Mouse (Mus musculus): ENCODE measurements around the gene Ostm1. TPM values are rescaled to one million over a fixed set of nuclear protein-coding genes. Genes with fewer than 3 reads are reported as not detected.

Gene Ostm1
- polyA plus RNA-seq, 1 experiment from 2014 or later, result 8.4 TPM

GRCm38 (mm10) chr10:42587961-42588750 lies 4.5 kb downstream of the Ostm1 start:
- WGBS, result 7% methylated on average over 8 of the region's 8 CpGs
- no peak for DNase-seq (ENCODE audit: low spot score)
- no peaks in the 10 kb centered on the region for H3K36me3 ChIP-seq
- peaks cover 29% of the 10 kb centered on the region for H3K4me1 ChIP-seq
- H3K27ac ChIP-seq, result no peak overlapping the region
- peaks cover 100% of the 10 kb centered on the region for H3K27me3 ChIP-seq (ENCODE audit: low read depth, poor library complexity, severe bottlenecking)
- 0 out of 2 replicates have a peak, but pooled peaks cover 4% of the 10 kb centered on the region for H3K9me3 ChIP-seq (replicated peaks)
- no peak overlapping the region for H3K4me3 ChIP-seq

GRCm38 (mm10) chr10:42589505-42589904 lies 5.9 kb downstream of the Ostm1 start:
- Histone ChIP-seq H3K27ac (no peak overlapping the region), H3K9me3 (replicated peaks) (0 out of 2 replicates have a peak, but pooled peaks cover 4% of the 10 kb centered on the region), H3K4me1 (peaks cover 16% of the 10 kb centered on the region), H3K36me3 (no peaks in the 10 kb centered on the region), H3K4me3 (no peak overlapping the region), H3K27me3 (ENCODE audit: low read depth, poor library complexity, severe bottlenecking) (peaks cover 100% of the 10 kb centered on the region)
- 3% methylated on average over 5 of the region's 5 CpGs for WGBS
- no peak for DNase-seq (ENCODE audit: low spot score)

DNA sequence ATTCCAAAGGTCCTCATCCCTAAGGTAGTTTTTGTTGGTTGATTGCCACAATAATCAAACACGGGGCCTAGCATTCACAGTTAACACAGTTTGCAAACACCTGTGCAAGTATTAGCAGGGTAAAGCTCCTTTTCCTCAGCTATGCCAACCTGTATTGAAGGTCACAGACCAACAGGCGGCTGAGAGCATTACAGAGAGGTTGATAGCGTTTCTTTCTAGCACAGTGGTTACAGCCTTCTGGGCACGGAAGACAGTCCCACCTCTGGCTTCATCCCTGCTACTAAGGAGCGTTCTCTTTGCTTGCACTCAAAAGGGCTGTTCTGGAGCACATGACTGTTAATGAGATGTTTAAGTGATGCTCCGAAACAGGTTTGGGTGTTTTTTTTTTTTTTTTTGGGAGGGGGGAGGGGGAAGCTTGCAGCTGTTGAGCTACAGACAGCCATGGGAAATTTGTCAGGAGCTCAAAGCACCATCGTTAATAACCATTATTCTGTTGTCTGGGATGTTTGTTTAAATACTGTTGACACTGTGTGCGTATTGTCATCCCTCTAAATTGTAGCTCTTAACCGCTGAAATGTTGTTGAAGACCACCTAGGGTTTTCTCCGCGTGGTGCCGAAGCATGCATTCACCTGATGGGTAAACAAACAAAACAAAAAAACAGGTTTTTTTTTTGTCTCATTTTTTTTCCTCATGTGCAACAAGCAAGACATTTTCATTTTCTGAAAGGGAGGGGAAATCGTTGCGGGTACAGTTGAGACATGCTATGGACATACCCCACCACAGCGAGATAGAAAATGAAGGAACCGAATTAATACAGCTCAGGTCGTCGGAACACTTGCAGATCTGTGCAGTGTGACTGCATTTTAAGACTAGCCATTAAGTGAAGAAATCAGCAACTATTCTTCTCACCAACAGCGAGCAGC lies 6.9 kb downstream of the Ostm1 start:
- 0 out of 2 replicates have a peak, but pooled peaks cover 4% of the 10 kb centered on the region for H3K9me3 ChIP-seq (replicated peaks)
- H3K4me3 ChIP-seq, result peak overlapping the region; percentile 33; the same call in 1 of the 2 replicates
- peaks cover 14% of the 10 kb centered on the region for H3K4me1 ChIP-seq
- H3K27ac ChIP-seq, result no peak overlapping the region
- 1% methylated on average over 19 of the region's 19 CpGs for WGBS
- no peak for DNase-seq (ENCODE audit: low spot score)
- no peaks in the 10 kb centered on the region for H3K36me3 ChIP-seq
- peaks cover 100% of the 10 kb centered on the region for H3K27me3 ChIP-seq (ENCODE audit: low read depth, poor library complexity, severe bottlenecking)

- H3K27me3 ChIP-seq (ENCODE audit: low read depth, poor library complexity, severe bottlenecking), result peaks cover 100% of the 10 kb centered on the region
- H3K9me3 ChIP-seq (replicated peaks), result 0 out of 2 replicates have a peak, but pooled peaks cover 2% of the 10 kb centered on the region
- H3K4me1 ChIP-seq, result peaks cover 14% of the 10 kb centered on the region
- WGBS, result under 1% methylated on average over 67 of the region's 67 CpGs
- no peak overlapping the region for H3K27ac ChIP-seq
- no peaks in the 10 kb centered on the region for H3K36me3 ChIP-seq
- no peak for DNase-seq (ENCODE audit: low spot score)
- H3K4me3 ChIP-seq, result peak overlapping the region; percentile 33
Measured at GRCm38 (mm10) chr10:42591185-42591992, 7.8 kb downstream of the Ostm1 start.

GRCm38 (mm10) chr10:42591993-42592686 lies 8.5 kb downstream of the Ostm1 start:
- Histone ChIP-seq H3K4me1 (peaks cover 14% of the 10 kb centered on the region), H3K36me3 (no peaks in the 10 kb centered on the region), H3K27me3 (ENCODE audit: low read depth, poor library complexity, severe bottlenecking) (peaks cover 100% of the 10 kb centered on the region), H3K9me3 (replicated peaks) (no peaks in the 10 kb centered on the region), H3K27ac (no peak overlapping the region), H3K4me3 (peak overlapping the region; percentile 33)
- WGBS, result under 1% methylated on average over 25 of the region's 25 CpGs
- no peak for DNase-seq (ENCODE audit: low spot score)

- H3K27me3 ChIP-seq (ENCODE audit: low read depth, poor library complexity, severe bottlenecking), result peaks cover 97% of the 10 kb centered on the region
- no peaks in the 10 kb centered on the region for H3K9me3 ChIP-seq (replicated peaks)
- H3K36me3 ChIP-seq, result no peaks in the 10 kb centered on the region
- H3K4me1 ChIP-seq, result peaks cover 14% of the 10 kb centered on the region
- no peak overlapping the region for H3K27ac ChIP-seq
- no peak overlapping the region for H3K4me3 ChIP-seq
- DNase-seq (ENCODE audit: low spot score), result no peak
- WGBS, result 3% methylated on average over 7 of the region's 7 CpGs
Measured at GRCm38 (mm10) chr10:42593201-42593600, 9.6 kb downstream of the Ostm1 start.

DNA sequence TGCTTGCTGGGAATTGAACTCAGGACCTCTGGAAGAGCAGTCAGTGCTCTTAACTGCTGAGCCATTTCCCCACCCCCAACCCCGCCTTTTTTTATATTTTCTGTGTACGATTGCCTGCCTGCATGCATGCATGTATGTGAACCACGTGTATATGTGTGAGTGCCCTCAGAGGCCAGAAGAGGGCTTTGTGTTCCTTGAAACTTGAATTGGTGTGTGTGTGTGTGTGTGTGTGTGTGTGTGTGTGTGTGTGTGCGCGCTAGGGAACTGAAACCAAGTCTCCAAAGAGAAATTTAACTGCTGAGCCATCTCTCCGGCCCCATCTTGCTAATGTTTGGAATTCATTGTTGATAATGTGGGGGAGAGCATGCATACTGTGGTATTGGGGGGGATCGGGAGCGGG lies 15.0 kb downstream of the Ostm1 start:
- H3K9me3 ChIP-seq (replicated peaks), result no peaks in the 10 kb centered on the region
- no peak overlapping the region for H3K4me3 ChIP-seq
- H3K4me1 ChIP-seq, result no peaks in the 10 kb centered on the region
- no peak for DNase-seq (ENCODE audit: low spot score)
- H3K27me3 ChIP-seq (ENCODE audit: low read depth, poor library complexity, severe bottlenecking), result peaks cover 71% of the 10 kb centered on the region
- no peaks in the 10 kb centered on the region for H3K36me3 ChIP-seq
- no peak overlapping the region for H3K27ac ChIP-seq
- 80% methylated on average over 8 of the region's 8 CpGs for WGBS

DNA sequence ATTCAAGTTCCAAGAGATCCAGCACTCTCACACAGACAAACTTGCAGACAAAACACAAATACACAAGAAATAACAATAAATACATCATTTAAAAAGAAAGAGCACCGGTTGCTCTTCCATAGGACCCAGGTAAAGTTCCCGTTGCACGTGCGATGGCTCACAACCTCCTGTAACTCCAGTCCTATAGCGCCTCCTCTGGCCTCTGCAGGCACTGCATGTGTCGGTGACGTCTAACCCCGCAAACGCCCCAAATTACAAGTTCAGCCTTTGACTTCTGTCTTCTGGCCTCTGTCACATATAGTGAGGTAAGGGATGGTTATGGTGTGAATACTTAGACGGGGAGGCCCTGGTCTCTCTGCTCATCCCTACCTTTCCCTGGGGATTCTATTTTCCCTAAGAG lies 17.9 kb downstream of the Ostm1 start:
- Histone ChIP-seq H3K9me3 (replicated peaks) (peaks cover 3% of the 10 kb centered on the region; the same call in 1 of the 2 replicates), H3K27me3 (ENCODE audit: low read depth, poor library complexity, severe bottlenecking) (peaks cover 42% of the 10 kb centered on the region)
- WGBS, result 23% methylated on average over 10 of the region's 10 CpGs

DNA sequence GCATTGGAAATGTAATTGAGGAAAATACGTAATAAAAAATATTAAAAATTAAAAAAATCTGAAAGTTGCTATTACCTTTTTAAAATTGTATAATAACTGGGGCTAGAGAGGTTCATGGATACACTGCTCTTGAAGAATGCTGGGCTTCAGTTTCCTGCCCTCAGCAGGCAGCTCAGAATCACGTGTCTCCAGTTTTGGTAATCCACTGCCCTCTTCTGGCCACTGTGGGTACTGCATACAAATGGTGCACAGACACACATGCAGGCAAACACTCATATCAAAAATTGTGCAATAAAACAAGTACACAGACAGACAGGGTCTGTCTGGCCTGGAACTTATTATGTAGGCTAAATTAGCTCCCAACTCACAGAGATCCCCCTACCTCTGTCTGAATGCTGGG lies 21.3 kb downstream of the Ostm1 start:
- WGBS, result 67% methylated on average over 2 of the region's 2 CpGs
- Histone ChIP-seq H3K27me3 (ENCODE audit: low read depth, poor library complexity, severe bottlenecking) (peaks cover 50% of the 10 kb centered on the region), H3K36me3 (no peaks in the 10 kb centered on the region), H3K27ac (no peak overlapping the region), H3K9me3 (replicated peaks) (peaks cover 3% of the 10 kb centered on the region; the same call in 1 of the 2 replicates), H3K4me3 (no peak overlapping the region), H3K4me1 (no peaks in the 10 kb centered on the region)
- peak; percentile 47 for DNase-seq (ENCODE audit: low spot score)

More for the DNA sequence above, 17.9 kb downstream of the Ostm1 start:
- Histone ChIP-seq H3K4me3 (no peak overlapping the region), H3K36me3 (no peaks in the 10 kb centered on the region), H3K4me1 (no peaks in the 10 kb centered on the region), H3K27ac (no peak overlapping the region)
- DNase-seq (ENCODE audit: low spot score), result no peak

DNA sequence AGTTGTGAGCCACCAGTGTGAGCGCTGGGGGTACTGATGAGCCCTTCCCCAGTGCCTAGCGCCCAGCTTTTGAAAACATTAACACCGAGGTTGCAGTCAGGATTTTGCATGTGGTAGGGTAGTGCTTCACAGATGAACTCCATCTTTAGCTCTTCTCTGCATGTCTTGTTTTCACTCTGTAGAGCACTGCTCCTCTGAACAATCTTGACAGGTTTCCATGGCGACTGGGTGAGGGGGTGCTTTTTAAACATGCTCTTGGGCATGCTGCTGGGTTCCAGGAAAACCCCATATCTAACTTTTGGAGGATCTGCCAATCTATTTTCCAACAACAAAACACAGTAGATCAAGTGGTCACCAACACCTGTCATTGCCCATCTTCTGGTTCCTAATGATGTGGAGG lies 23.1 kb downstream of the Ostm1 start:
- no peak for DNase-seq (ENCODE audit: low spot score)
- peaks cover 54% of the 10 kb centered on the region for H3K27me3 ChIP-seq (ENCODE audit: low read depth, poor library complexity, severe bottlenecking)
- 83% methylated on average over 4 of the region's 4 CpGs for WGBS
- H3K36me3 ChIP-seq, result no peaks in the 10 kb centered on the region
- no peaks in the 10 kb centered on the region for H3K4me1 ChIP-seq
- H3K4me3 ChIP-seq, result no peak overlapping the region
- peaks cover 3% of the 10 kb centered on the region; the same call in 1 of the 2 replicates for H3K9me3 ChIP-seq (replicated peaks)
- H3K27ac ChIP-seq, result no peak overlapping the region

- WGBS, result 5% methylated on average over 12 of the region's 12 CpGs
- no peak overlapping the region for H3K4me3 ChIP-seq
- H3K9me3 ChIP-seq (replicated peaks), result no peaks in the 10 kb centered on the region
- H3K4me1 ChIP-seq, result peaks cover 7% of the 10 kb centered on the region
- no peak overlapping the region for H3K27ac ChIP-seq
- no peaks in the 10 kb centered on the region for H3K36me3 ChIP-seq
- DNase-seq (ENCODE audit: low spot score), result no peak
- peaks cover 98% of the 10 kb centered on the region for H3K27me3 ChIP-seq (ENCODE audit: low read depth, poor library complexity, severe bottlenecking)
Measured at GRCm38 (mm10) chr10:42613075-42613474, 29.5 kb downstream of the Ostm1 start.
